Comparison of ENCODE assay signal across 18 mouse cellular contexts in the genomic region with DNA sequence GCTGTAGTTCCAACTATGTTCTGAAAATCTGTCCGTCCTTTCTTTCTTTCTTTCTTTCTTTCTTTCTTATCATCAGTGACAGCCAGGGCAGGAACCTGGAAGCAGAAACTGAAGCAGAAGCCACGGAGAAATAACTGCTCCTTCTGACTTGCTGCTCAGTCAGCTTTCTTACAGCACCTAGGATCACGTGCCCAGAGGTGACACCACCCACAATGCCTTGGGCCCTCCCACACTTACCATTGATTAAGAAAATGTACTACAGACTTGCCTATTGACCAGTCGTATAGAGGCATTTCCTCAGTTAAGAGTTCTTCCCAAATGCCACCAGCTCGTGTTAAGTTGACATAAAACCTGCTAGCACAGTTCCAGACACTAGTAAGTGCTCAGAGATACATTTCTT. TPM values are rescaled to one million over a fixed set of nuclear protein-coding genes. Genes with fewer than 3 reads are reported as not detected.
DNase-seq lines count a peak whose midpoint lies in the region; ATAC-seq and TF ChIP-seq lines count a peak whose summit lies in the region.
"Had no signal": no experiment of that assay in that cellular context is flagged by ENCODE, and none has a peak within 500 bp of the region (broad histone marks: within the 10 kb centered on the region; RNA-seq: fewer than 3 reads in every experiment).

No protein-coding gene starts in this region.

- no peaks in the 10 kb centered on the region for H3K9me3 ChIP-seq in heart, postnatal 0 days (replicated peaks; ENCODE audit: control insufficient read depth, low read length)
- no peaks in the 10 kb centered on the region for H3K9me3 ChIP-seq in intestine, postnatal 0 days (ENCODE audit: control insufficient read depth)
- no peaks in the 10 kb centered on the region for H3K9me3 ChIP-seq in liver, postnatal 0 days (ENCODE audit: low read length)
- H3K9me3 ChIP-seq: embryonic facial prominence, embryonic 12.5 days; limb, embryonic 10.5 days; midbrain, embryonic 15.5 days had no signal

- no peaks in the 10 kb centered on the region for H3K27me3 ChIP-seq in heart, postnatal 0 days (ENCODE audit: control insufficient read depth, insufficient read depth, low read length)
- no peaks in the 10 kb centered on the region for H3K27me3 ChIP-seq in intestine, postnatal 0 days (replicated peaks; ENCODE audit: control insufficient read depth, insufficient read depth, low read length)
- H3K27me3 ChIP-seq in liver, postnatal 0 days (ENCODE audit: insufficient read depth, low read length) = no peaks in the 10 kb centered on the region
- H3K27me3 ChIP-seq: embryonic facial prominence, embryonic 12.5 days; midbrain, embryonic 15.5 days had no signal

- no peak overlapping the region for H3K4me3 ChIP-seq in heart, postnatal 0 days (ENCODE audit: low read depth, low read length)
- no peak overlapping the region for H3K4me3 ChIP-seq in intestine, postnatal 0 days (ENCODE audit: low read depth, low read length)
- no peak overlapping the region for H3K4me3 ChIP-seq in liver, postnatal 0 days (ENCODE audit: low read depth, low read length)
- H3K4me3 ChIP-seq: embryonic facial prominence, embryonic 12.5 days; limb, embryonic 10.5 days; midbrain, embryonic 15.5 days had no signal

- DNase-seq in heart, postnatal 0 days (ENCODE audit: low spot score) = no peak
- no peak for DNase-seq in heart, postnatal 36 days
- peak; percentile 28 for DNase-seq in R1 (ENCODE audit: low read depth, low spot score)
- DNase-seq in liver, postnatal 0 days = no peak
- no peak for DNase-seq in thymus, postnatal 36 days
- no peak for DNase-seq in left cerebral cortex, adult 18-20 months (ENCODE audit: low spot score in 2 of 2)
- DNase-seq: adrenal gland, adult 2 months; cerebellum, adult 2 months; gastrocnemius, postnatal 10 days; layer of hippocampus, postnatal 36 days; lung, adult 2 months; thymus, adult 2 months had no signal

- H3K36me3 ChIP-seq in heart, postnatal 0 days (replicated peaks; ENCODE audit: control insufficient read depth, insufficient read depth, low read length) = no peaks in the 10 kb centered on the region
- H3K36me3 ChIP-seq in intestine, postnatal 0 days (ENCODE audit: control insufficient read depth, insufficient read depth) = no peaks in the 10 kb centered on the region
- no peaks in the 10 kb centered on the region for H3K36me3 ChIP-seq in liver, postnatal 0 days (replicated peaks; ENCODE audit: insufficient read depth, low read length)
- H3K36me3 ChIP-seq: embryonic facial prominence, embryonic 12.5 days; midbrain, embryonic 15.5 days had no signal

- peaks cover 44% of the 10 kb centered on the region for H3K4me1 ChIP-seq in heart, postnatal 0 days (ENCODE audit: control insufficient read depth, insufficient read depth)
- H3K4me1 ChIP-seq in intestine, postnatal 0 days (replicated peaks; ENCODE audit: control insufficient read depth, insufficient read depth, low read length) = peaks cover 5% of the 10 kb centered on the region
- peaks cover 30% of the 10 kb centered on the region for H3K4me1 ChIP-seq in liver, postnatal 0 days (ENCODE audit: insufficient read depth)

- intact Hi-C loops in heart, postnatal 36 days (cut with DNase I) = no loop called here

- H3K4me2 ChIP-seq in heart, postnatal 0 days (ENCODE audit: low read depth, low read length) = no peak overlapping the region
- no peak overlapping the region for H3K4me2 ChIP-seq in intestine, postnatal 0 days (replicated peaks; ENCODE audit: low read depth)
- H3K4me2 ChIP-seq in liver, postnatal 0 days (ENCODE audit: low read depth, low read length) = no peak overlapping the region
- H3K4me2 ChIP-seq: embryonic facial prominence, embryonic 12.5 days; midbrain, embryonic 15.5 days had no signal

- 40% methylated on average over 5 of the region's 5 CpGs for WGBS in heart, postnatal 0 days
- WGBS in intestine, postnatal 0 days = 46% methylated on average over 5 of the region's 5 CpGs
- 41% methylated on average over 5 of the region's 5 CpGs for WGBS in liver, postnatal 0 days (ENCODE audit: insufficient replicate concordance)

- H3K9ac ChIP-seq in heart, postnatal 0 days (replicated peaks; ENCODE audit: low read depth, low read length) = no peak overlapping the region
- no peak overlapping the region for H3K9ac ChIP-seq in intestine, postnatal 0 days (ENCODE audit: low read depth, low read length)
- H3K9ac ChIP-seq in liver, postnatal 0 days (replicated peaks) = no peak overlapping the region
- H3K9ac ChIP-seq: embryonic facial prominence, embryonic 12.5 days; midbrain, embryonic 15.5 days had no signal

- ATAC-seq in heart, postnatal 0 days (ENCODE audit: insufficient read depth, low read depth) = no peak
- peak; percentile 43; the same call in 1 of the 2 replicates for ATAC-seq in intestine, postnatal 0 days
- ATAC-seq in liver, postnatal 0 days = peak; percentile 56; the same call in 1 of the 2 replicates
- ATAC-seq: midbrain, embryonic 15.5 days had no signal

- H3K27ac ChIP-seq in heart, postnatal 0 days (ENCODE audit: low read depth) = 0 out of 2 replicates have a peak overlapping the region, but pooled peaks have one; percentile 44
- H3K27ac ChIP-seq in intestine, postnatal 0 days (ENCODE audit: low read depth, low read length) = no peak overlapping the region
- H3K27ac ChIP-seq in liver, postnatal 0 days (ENCODE audit: low read depth) = no peak overlapping the region
- H3K27ac ChIP-seq: embryonic facial prominence, embryonic 12.5 days; kidney, postnatal 0 days; limb, embryonic 10.5 days; macrophage; midbrain, embryonic 15.5 days had no signal

- no peak for TF ChIP-seq CTCF in heart, postnatal 0 days (IDR thresholded peaks at IDR 0.05; ENCODE audit: low read depth)
- no peak for TF ChIP-seq CTCF in intestine, postnatal 0 days (IDR thresholded peaks at IDR 0.05; ENCODE audit: low read depth)
- TF ChIP-seq CTCF in liver, postnatal 0 days (IDR thresholded peaks at IDR 0.05; ENCODE audit: low read depth) = no peak

- TF ChIP-seq EP300 in heart, postnatal 0 days (IDR thresholded peaks at IDR 0.05; ENCODE audit: low read depth) = no peak
- no peak for TF ChIP-seq EP300 in liver, postnatal 0 days (IDR thresholded peaks at IDR 0.05; ENCODE audit: low read depth)

RNA-seq across cellular contexts. Expression of a gene that starts 12.1 kb away (rescaled TPM):
- total RNA-seq in heart, postnatal 0 days (2014; rRNA removed; ENCODE audit: low replicate concordance) = 87.8 and 92.5 TPM in 2 replicates
- 68.0 and 78.1 TPM in 2 replicates for polyA plus RNA-seq in heart, postnatal 0 days (2015; fragmentation: Nextera tagmentation; extraction: Ambion mirVana)
- 10 to 100 TPM; 55.4 to 61.8 TPM for total RNA-seq in heart, postnatal 36 days (2021)
- polyA plus RNA-seq in intestine, postnatal 0 days (2015; fragmentation: Nextera tagmentation; extraction: Ambion mirVana) = 84.1 and 102 TPM in 2 replicates
- polyA plus RNA-seq in liver, postnatal 0 days (2015; fragmentation: Nextera tagmentation; extraction: Ambion mirVana) = 23.0 and 25.3 TPM in 2 replicates
- total RNA-seq in left cerebral cortex, adult 18-20 months (2021) = 100 to 1,000 TPM; 135 to 147 TPM
